Mouse (Mus musculus) fat pad, adult 2 months (tissue): ENCODE data around the gene Scnm1.

ENCODE experiments used
- DNase-seq: peaks from one replicate; pipeline ENCODE4 v3.0.0-alpha.2; 2011; ENCODE audit warnings: low read depth, low spot score; ENCODE audit errors: extremely low read depth

Gene Scnm1

GRCm38 (mm10) chr3:95133680-95134101 is at the start of gene Scnm1, which contains the start of gene Lysmd1:
TSS of gene Scnm1 (minus strand) at chr3:95134011.
TSS of gene Lysmd1 (plus strand) at chr3:95134088.
- DNase-seq = peak; percentile 82

GRCm38 (mm10) chr3:95181841-95182240 is 48.0 kb upstream of the Scnm1 start:
- no peak for DNase-seq

- DNase-seq = no peak
These were observed 46.1 kb upstream of the Scnm1 start for GRCm38 (mm10) chr3:95179890-95180289.

- DNase-seq = peak; percentile 56
These were observed 45.1 kb upstream of the Scnm1 start for GRCm38 (mm10) chr3:95178948-95179347.

GRCm38 (mm10) chr3:95177583-95177982 is 43.8 kb upstream of the Scnm1 start:
- DNase-seq = no peak

GRCm38 (mm10) chr3:95176500-95176899 is 42.7 kb upstream of the Scnm1 start:
- no peak for DNase-seq

- DNase-seq = no peak
These were observed 40.3 kb upstream of the Scnm1 start for GRCm38 (mm10) chr3:95174011-95174592.

- no peak for DNase-seq
These were observed 39.6 kb upstream of the Scnm1 start for GRCm38 (mm10) chr3:95173256-95173949.

GRCm38 (mm10) chr3:95172526-95173255 is 38.9 kb upstream of the Scnm1 start:
- no peak for DNase-seq

GRCm38 (mm10) chr3:95171105-95171504 is 37.3 kb upstream of the Scnm1 start:
- DNase-seq = no peak

GRCm38 (mm10) chr3:95169996-95170395 is 36.2 kb upstream of the Scnm1 start:
- DNase-seq = no peak

- DNase-seq = no peak
These were observed 31.0 kb upstream of the Scnm1 start for GRCm38 (mm10) chr3:95164840-95165239.

GRCm38 (mm10) chr3:95164256-95164550 is 30.4 kb upstream of the Scnm1 start:
- no peak for DNase-seq

GRCm38 (mm10) chr3:95163419-95164255 is 29.8 kb upstream of the Scnm1 start:
- DNase-seq = no peak

- DNase-seq = no peak
These were observed 28.5 kb upstream of the Scnm1 start for GRCm38 (mm10) chr3:95162345-95162628.

- no peak for DNase-seq
These were observed 28.0 kb upstream of the Scnm1 start for GRCm38 (mm10) chr3:95161618-95162344.

GRCm38 (mm10) chr3:95161041-95161551 is 27.3 kb upstream of the Scnm1 start:
- no peak for DNase-seq

GRCm38 (mm10) chr3:95159987-95160963 is 26.5 kb upstream of the Scnm1 start, which contains the start of gene Sema6c:
TSS of gene Sema6c (plus strand) at chr3:95160457.
- no peak for DNase-seq

- DNase-seq = no peak
These were observed 25.7 kb upstream of the Scnm1 start for GRCm38 (mm10) chr3:95159511-95159986.
